Mouse (Mus musculus): Measurements from ENCODE around the gene Tenm4.

Gene Tenm4

DNA sequence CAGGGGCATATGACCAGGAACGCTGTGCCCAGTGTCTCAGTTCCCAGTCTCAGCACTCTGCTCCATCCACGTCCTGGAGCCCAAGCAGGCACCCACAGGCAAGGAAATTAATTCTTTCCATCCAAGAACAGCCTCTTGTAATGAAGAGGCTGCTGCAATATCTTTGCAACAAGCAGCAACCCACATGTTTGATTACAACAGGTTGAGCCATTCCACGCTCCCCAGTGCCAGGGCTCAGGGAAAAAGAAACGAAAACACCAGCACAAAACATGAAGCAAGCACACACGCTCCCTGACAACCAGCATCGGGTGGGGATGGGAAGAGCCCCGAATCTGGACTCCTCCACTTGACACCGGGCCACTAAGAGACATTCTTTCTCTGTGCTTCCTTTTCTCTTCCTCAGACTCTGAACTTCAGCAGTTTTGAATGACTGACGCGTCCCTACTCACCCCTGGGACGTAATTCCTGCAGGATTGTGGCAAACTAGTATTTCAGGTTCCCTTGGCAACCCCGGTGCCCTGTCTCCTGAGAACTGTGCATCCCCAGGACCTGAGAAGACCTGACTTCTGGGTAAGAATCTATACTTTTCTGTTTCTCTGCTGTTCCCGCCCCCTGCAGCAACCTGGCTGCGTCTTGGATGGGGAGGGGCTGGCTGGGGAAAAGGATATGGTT, at the start of gene Tenm4:
Gene Tenm4, plus strand, starts transcription at position 323 of the 672 bp plus-strand sequence.
- DNase-seq (ENCODE audit: low spot score in 2 of 2), result no peak

DNA sequence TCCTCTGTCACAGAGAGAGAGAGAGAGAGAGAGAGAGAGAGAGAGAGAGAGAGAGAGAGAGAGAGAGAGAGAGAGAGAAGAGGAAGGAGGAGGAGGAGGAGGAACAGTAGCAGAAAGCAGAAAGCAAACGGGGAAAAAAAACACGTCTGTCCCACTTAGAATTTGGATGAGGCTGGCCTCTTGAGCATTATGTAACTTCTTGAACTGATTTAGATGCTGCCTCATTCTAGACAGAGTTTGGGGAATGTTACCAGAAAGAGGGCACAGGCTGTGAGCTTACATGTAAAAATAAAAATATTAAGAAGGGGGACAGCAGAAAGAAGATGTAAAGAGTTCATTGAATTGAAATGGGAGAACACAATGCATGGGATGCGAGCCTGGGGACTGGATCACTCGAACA, 40.3 kb upstream of the Tenm4 start:
- DNase-seq (ENCODE audit: low spot score in 2 of 2), result no peak

DNA sequence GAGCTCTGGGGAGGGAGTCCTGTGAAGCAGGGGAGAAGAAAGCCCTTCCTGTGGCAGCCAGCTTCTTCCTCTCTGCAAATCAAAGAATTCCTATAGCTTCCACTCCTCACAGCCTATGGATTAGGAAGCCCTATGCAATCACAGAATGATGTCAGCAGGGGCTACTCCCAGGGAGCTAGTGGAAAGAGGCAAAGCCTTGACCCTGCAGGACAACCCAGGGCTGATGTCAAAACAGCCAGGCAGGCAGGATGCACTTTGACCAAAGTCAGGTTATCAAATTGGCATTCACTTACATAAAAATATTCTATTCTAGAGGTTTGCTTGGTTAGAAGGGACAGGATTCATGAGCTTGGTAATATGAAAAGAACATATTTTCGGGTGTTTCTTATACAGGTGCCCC, 39.9 kb upstream of the Tenm4 start:
- no peak for DNase-seq (ENCODE audit: low spot score in 2 of 2)

DNA sequence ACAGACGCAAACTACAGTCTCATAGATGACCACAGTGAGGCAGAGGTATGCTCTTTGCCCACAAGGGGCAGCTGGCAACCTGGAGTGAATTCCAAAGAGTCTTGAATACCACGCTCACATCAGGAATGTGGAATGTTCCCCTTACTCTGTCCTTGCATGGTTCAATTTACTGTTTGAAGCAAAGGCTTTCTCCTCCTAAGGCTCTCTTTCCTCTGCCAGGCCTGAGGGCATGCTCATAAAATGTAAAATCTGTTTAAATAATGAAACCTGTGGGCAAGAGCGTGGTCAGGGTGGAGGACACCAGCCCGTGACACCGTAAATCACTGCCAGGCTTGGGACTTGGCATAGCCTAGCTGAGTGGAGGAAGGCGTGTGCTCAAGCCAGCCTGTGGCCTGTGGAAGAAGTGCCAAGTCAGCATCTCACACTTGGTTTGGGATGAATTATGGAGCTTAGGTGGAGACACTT, 34.5 kb upstream of the Tenm4 start:
- no peak for DNase-seq (ENCODE audit: low spot score in 2 of 2)

DNA sequence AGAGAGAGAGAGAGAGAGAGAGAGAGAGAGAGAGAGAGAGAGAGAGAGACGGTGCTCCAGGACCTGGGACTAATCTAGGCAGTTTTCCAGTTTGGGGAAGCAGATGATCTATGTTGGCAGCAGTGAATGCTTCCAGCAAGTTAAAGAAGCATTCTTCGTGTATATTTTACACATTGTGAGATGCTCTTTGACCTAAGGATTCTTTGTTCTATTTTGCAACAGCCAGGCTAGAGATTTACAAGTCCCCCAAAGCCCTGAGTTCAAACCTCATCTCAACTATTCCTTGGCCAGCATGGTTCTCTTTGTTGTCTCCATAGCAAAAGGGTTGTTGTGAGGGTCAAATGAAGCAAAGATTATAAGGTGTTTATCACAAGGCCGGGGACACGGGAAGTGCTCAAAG, 29.2 kb upstream of the Tenm4 start:
- DNase-seq (ENCODE audit: low spot score in 2 of 2), result no peak

DNA sequence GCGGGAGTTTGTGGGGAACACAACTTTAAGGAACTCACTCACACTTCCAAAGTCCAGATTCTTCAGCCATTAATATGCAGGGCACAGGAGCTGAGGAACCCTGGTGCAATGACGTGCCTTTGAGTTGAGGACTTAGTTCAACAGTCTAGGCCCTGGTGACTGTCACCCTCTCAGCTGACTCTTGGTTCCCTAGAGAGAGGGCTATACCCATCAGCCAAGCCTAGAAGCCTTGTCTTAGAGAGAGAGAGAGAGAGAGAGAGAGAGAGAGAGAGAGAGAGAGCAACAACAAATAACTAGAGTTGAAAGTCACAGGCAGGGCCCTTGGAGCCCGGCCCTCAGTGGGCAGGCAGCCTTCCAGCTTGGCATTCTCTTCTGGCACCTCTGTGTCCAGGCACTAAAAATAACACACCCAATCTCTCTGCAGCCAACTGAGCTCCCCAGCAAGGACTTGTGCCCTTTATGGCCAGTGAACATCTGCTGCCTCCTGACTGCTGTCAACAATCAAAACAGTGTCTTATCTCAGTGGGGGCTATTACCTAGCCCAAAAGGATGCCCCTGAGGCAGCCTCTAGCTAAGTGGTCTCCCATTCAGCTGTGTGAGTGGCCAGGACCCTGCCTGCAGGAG, 28.0 kb upstream of the Tenm4 start:
- DNase-seq (ENCODE audit: low spot score in 2 of 2), result no peak

DNA sequence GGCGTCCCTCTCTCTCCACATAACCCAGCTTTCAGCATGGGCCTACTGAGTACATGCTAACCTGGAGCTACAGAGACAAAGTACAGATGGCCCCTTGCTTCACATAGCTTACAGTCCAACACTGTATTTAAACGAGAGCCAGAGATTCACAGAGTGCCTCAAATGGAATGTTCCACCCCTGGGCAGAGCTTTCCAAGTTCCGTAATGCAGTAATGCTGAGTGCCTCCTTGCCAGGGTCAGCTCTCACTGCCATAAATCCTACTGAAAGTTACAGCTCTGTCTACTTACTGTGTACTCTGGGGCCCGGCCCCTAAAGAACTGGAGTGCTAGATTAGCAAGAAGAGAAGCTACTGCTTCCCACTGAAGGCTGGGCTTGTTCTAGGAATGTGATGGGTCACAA, 23.6 kb upstream of the Tenm4 start:
- no peak for DNase-seq (ENCODE audit: low spot score in 2 of 2)

DNA sequence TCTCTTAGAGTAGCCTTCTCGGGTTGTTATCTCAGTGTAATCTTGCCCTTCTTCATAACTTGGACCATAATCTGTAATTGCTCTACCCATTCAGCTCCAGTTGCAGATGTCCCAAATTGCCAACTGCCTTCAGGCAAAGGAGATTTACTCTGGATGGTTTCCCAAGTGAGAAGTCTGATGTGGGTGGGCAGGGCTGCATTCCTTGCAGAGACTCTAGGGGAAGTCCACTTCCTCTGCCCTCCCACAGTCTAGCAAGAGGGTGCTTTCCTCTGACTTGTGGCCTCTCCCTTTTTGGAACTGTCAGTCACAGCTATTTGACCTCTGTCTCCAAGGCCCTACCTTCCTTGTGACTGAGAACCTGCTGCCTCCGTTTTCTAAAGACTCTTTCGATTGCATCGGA, 22.9 kb upstream of the Tenm4 start:
- no peak for DNase-seq (ENCODE audit: low spot score in 2 of 2)

DNA sequence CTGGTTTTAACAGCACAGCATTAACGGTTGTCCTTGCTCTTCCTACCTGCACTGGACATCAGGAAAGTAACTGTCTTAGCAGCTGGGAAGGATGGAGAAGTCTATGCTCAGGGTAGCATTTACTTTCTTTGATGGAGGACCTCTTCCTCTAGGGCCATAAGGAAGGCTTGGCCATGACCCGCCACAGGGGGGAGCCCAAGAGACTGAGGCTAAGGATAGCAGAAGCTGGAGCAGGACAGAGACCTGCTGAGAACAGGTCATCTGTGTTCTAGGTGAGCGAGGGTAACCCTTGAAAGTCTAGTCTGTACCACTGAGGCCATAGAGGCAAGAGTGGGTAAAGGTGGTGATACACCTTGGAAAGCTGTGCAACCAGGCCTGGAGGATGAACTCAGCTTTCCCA, 19.8 kb upstream of the Tenm4 start:
- peak in 1 of 2 experiments; percentile 72 for DNase-seq (ENCODE audit: low spot score in 2 of 2)

DNA sequence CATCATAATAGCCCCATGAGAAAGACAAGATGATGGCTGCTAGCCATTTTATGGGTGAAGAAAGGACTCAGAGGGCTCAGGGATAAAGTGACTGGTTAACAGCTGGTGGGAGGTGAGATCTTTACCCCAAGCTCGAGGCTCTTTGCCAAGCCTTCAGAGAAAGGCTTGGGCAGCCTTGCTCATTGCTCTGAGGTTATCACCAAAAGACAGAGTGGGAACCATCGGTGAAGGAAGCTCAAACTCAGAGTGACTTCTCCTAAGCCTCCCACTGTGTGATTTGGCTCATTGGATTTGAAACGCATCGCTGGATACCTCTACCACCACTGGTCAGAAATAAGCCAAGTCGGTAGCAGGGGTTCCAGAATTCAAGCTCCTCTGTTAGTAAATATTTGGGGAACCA, 19.1 kb upstream of the Tenm4 start:
- no peak for DNase-seq (ENCODE audit: low spot score in 2 of 2)

DNA sequence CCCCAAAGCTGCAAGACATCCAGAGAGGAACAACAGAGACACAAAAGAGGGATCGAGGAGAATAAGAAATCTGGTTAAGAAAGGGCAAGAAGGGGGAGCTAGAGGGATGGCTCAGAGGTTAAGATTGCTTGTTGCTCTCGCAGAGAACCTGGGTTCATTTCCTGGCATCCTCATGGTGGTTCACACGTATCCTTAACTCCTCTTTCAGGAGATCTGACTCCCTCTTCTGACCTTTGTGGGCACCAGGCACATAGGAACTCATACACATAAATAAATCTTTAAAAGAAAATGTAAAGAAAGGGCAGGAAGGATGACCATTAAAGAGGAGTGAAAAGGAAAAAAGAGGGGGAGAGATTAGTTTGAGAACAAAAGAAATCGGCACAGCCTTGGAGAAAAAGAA, 18.6 kb upstream of the Tenm4 start:
- DNase-seq (ENCODE audit: low spot score in 2 of 2), result no peak

DNA sequence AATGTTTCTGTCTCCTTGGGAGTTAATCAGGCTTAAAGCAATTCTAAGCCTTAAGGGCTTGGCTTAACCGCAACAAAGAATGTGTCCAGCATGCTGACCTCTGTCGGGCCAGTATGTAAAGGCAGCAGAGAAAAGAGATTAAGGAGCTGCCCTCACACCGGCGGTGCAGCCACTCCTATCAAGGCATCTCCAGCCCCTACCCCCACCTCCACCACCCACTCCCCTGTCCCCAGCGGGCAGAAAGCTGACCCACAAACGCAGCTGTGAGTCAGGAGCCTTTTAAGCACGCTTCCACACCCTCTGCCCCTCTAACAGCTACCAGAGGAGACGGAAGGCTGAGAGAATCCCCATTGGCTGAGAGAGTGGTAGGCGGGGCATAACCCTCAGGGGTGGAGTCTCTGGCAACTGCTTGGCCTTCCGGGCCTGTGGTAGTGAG, 18.1 kb upstream of the Tenm4 start:
- DNase-seq (ENCODE audit: low spot score in 2 of 2), result peak; percentile 49 to 69

DNA sequence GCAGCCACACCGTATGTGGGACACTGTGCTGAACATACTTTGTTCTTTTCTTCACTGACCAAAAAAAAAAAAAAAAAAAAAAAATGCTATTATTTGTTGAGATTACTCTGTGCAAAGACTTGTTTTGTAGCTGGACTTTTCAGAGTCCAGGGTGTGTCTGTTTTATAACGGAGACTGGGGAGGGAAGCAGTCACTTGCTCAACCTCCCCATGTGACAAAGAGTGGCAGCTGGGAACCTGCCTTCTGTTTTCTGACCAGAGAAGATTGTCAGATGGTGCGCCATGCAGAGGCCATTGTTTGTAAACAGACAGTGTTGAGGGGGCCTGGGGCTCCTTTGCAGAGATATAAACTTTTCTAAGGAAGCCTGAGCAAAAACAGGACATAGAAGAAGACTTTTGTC, 17.0 kb upstream of the Tenm4 start:
- no peak for DNase-seq (ENCODE audit: low spot score in 2 of 2)

DNA sequence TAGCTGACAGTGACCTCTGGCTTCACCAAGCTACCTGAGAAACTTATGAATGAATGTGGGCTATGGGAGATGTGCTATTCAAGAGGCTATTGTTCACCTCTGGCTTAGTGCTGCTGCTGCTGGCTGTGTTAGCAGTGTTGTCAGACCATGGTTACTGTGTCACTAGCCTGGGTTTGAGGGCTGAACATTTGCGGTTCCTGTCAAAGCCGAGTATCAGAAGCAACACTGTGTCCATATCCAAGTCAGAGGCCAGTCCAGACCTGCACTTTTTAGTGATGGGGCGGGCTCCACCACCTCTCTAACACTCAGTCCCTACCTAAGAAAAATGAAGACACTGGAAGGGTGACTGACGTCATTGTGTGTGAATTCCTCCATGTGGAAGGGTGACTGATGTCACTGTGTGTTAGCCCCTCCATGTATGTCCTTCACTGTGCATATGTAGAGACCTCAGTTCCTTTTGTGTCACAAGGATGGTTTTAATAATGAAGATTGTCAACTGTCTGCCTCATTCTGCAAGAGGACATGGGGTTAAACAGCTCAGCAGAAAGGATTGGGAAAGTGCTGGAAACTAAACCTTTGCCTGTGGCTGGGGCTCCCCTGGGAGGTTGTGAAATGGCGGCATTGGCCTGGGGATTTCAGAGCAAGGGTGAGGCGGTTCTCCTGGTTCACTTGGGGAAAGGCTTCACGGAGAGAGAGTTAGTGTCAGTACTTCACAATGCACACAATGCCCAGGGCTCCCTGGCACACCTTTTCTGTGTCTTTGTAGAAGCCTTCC, 14.4 kb upstream of the Tenm4 start:
- no peak for DNase-seq (ENCODE audit: low spot score in 2 of 2)

DNA sequence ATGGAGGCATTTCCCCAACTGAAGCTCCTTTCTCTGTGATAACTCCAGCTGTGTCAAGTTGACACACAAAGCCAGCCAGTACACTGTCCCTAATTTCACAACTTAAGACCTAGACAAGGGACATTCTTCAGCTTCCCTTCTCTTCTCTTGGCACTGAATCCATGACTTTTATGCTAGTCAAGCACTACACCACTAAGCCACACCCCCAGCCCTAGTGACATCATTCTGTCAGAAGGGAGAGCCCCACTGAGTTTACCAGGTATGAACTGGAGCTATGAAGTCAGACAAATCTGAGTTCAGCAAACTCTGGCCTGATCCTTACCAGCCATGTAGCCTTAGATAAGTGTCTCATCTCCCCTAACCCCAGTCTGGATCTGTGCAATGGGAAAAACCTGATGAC, 6.9 kb upstream of the Tenm4 start:
- DNase-seq (ENCODE audit: low spot score in 2 of 2), result no peak

DNA sequence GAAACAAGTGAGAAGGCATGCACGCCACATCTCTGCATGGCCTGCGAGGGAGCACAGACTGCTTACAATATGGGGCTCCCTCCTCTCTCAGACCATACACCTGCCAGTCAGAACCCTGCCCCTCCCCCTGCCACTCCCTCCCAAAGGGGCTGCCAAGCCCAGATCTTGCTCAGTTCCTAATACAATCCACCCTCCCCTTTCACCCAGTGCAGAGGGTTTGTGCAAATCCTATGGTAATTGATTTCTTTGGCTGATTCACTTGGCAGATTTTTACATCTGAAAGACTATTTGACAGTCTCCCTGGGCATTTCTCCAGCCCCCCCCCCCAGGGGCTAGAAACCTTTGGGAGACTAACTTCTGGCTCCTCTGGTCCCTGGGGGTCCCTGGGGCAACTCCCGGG, 2.1 kb upstream of the Tenm4 start:
- DNase-seq (ENCODE audit: low spot score in 2 of 2), result no peak

DNA sequence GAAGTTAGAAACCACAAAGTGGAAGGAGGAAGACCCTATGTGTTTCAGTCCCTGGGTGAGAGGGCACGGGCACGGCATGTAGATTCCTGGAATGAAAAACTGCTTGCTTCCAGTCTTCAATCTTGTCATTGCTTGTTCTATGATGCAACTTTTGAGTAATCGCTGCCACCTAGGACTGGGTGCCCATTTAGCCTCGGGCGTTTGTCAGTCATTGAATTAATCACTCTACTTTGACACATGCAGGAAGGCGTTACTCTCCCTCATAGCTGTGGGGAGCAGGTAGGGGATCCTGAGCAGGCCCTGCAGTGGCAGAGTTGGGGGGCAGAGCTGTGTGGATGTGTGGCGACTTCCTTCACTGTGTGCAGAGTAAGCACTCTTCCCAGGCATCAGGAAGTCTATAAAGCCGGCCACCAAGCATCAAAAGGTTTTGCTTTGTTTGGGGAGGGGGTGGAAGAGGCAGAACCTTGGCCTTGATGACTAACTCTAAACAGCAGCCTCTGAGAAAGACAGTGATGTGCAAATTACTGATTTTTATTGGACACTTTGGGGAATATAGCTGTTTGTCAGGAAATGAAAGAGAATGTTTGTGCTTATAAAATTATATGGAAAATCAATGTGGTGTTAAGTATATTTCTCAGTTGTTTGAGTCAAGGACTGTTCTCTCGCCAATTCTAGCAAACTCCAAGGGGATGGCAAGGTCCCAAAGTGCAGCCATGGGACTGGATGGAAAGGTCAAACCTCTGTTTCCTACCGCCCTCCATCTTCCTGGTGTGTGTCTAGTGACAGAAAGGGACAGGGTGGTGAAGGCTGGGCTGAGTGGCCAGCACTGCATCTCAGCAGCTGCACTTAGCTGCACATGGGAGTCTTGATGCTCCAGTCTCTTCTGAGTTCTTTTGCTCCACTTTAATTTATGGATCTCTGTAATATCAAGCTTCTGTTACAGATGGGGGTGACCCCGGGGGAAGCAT, 834 bp downstream of the Tenm4 start:
- DNase-seq (ENCODE audit: low spot score in 2 of 2), result no peak

DNA sequence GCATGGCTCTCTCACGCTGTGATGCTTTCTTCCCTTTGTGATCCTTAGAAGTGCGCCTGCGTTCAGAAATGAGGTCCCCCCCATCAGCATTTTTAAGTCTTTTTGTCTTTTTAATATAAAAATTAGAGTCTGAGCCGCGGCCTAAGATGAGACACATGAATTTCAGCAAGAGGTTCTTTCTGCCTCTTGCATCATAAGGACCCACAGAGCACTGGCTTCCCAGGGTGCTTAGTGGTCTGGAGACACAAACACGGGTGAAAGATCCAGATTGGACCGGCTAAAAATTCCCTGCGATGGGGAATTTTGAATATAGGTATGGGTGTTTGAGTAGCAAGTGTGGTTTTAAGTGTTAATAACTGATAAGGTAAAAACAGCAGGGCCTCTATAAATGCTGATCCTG, 5.7 kb downstream of the Tenm4 start:
- no peak for DNase-seq (ENCODE audit: low spot score in 2 of 2)

DNA sequence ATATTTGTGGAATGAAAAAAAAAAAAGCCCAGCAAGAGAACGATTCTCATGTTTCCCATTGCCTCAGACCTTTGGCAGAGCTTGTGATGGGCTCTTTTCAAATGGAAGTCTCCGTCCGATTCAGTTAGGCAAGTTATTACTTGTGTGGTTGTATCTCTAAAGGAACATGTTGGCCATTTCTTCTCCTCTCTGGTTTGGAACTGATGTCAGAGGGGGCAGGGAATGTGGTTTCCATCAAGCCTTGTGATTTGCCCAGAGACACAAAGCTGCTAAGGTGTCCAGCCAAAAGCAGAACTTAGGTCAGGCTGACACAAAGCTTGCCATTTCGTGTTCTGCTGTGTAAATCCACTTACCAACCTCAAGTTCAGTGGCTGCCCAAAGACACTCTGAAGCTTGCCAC, 10.7 kb downstream of the Tenm4 start:
- DNase-seq (ENCODE audit: low spot score in 2 of 2), result no peak

DNA sequence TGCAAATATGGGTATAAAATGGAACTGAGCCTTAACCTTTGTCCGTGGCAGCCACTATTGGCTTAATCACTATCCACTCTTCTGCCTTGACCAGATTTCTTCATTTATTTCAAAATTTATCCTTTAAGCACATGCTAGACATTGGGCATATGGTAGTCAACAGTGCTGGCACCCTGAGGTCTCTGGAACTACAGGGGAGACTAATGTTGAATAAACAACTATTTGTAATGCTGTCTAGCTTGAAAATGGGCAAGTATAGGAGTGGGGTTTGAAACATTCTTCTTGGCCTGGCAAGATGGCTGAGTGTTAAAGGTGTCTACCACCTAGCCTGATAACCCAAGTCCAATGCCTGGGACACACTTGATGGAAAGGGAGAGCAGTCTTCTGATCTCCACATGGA, 12.1 kb downstream of the Tenm4 start:
- DNase-seq (ENCODE audit: low spot score in 2 of 2), result no peak

DNA sequence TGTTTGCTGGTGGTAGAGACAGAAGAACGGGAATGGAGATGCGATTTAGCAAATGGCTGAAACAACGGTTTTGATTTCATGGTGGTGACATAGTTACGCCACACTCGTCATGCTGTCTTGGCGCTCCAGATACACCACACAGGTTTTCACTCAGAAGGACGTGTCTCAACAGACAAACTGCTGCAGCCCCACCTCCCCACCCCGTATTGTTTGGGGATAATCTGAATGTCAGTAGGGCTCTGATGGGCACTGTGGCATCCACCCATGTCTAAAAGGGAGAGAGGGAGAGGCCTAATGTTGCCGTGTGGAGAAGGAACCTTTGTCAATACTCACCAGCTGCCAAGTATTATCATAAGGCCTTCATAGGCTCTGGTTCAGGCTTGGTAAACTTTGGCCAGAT, 14.4 kb downstream of the Tenm4 start:
- DNase-seq (ENCODE audit: low spot score in 2 of 2), result no peak

All from urinary bladder, postnatal 4 days (tissue).